Mouse (Mus musculus): ENCODE measurements around the gene D630036H23Rik. TPM values are rescaled to one million over a fixed set of nuclear protein-coding genes. Genes with fewer than 3 reads are reported as not detected.

The D630036H23Rik gene
- total RNA-seq (2021), result 1 to 10 TPM; 2.4 TPM

- peak; percentile 75 to 86 for DNase-seq (ENCODE audit: extremely low spot score in 1 of 2, low spot score in 1 of 2)
Measured at GRCm38 (mm10) chr12:36381441-36382340, at the start of gene D630036H23Rik, which contains the start of gene Ispd. D630036H23Rik (minus strand) TSS chr12:36382181. Ispd (plus strand) TSS chr12:36381450.

- no peak for DNase-seq (ENCODE audit: extremely low spot score in 1 of 2, low spot score in 1 of 2)
Measured at GRCm38 (mm10) chr12:36426163-36427045, 44.4 kb upstream of the D630036H23Rik start.

GRCm38 (mm10) chr12:36425258-36425657 lies 43.3 kb upstream of the D630036H23Rik start:
- DNase-seq (ENCODE audit: extremely low spot score in 1 of 2, low spot score in 1 of 2), result no peak

GRCm38 (mm10) chr12:36423677-36424076 lies 41.7 kb upstream of the D630036H23Rik start:
- no peak for DNase-seq (ENCODE audit: extremely low spot score in 1 of 2, low spot score in 1 of 2)

GRCm38 (mm10) chr12:36395115-36395514 lies 13.1 kb upstream of the D630036H23Rik start:
- no peak for DNase-seq (ENCODE audit: extremely low spot score in 1 of 2, low spot score in 1 of 2)

- DNase-seq (ENCODE audit: extremely low spot score in 1 of 2, low spot score in 1 of 2), result no peak
Measured at GRCm38 (mm10) chr12:36386991-36387390, 5.0 kb upstream of the D630036H23Rik start.

GRCm38 (mm10) chr12:36385386-36385785 lies 3.4 kb upstream of the D630036H23Rik start:
- DNase-seq (ENCODE audit: extremely low spot score in 1 of 2, low spot score in 1 of 2), result no peak

- no peak for DNase-seq (ENCODE audit: extremely low spot score in 1 of 2, low spot score in 1 of 2)
Measured at GRCm38 (mm10) chr12:36380806-36381205, 1.2 kb downstream of the D630036H23Rik start.

GRCm38 (mm10) chr12:36380254-36380653 lies 1.7 kb downstream of the D630036H23Rik start:
- DNase-seq (ENCODE audit: extremely low spot score in 1 of 2, low spot score in 1 of 2), result no peak

- peak in 1 of 2 experiments; percentile 10 for DNase-seq (ENCODE audit: extremely low spot score in 1 of 2, low spot score in 1 of 2)
Measured at GRCm38 (mm10) chr12:36376391-36376790, 5.6 kb downstream of the D630036H23Rik start.

- DNase-seq (ENCODE audit: extremely low spot score in 1 of 2, low spot score in 1 of 2), result no peak
Measured at GRCm38 (mm10) chr12:36373237-36373998, 8.6 kb downstream of the D630036H23Rik start.

GRCm38 (mm10) chr12:36364013-36364412 lies 18.0 kb downstream of the D630036H23Rik start:
- no peak for DNase-seq (ENCODE audit: extremely low spot score in 1 of 2, low spot score in 1 of 2)

GRCm38 (mm10) chr12:36360693-36361092 lies 21.3 kb downstream of the D630036H23Rik start:
- no peak for DNase-seq (ENCODE audit: extremely low spot score in 1 of 2, low spot score in 1 of 2)

- DNase-seq (ENCODE audit: extremely low spot score in 1 of 2, low spot score in 1 of 2), result no peak
Measured at GRCm38 (mm10) chr12:36360064-36360463, 21.9 kb downstream of the D630036H23Rik start.

GRCm38 (mm10) chr12:36344131-36344530 lies 37.9 kb downstream of the D630036H23Rik start:
- no peak for DNase-seq (ENCODE audit: extremely low spot score in 1 of 2, low spot score in 1 of 2)

- no peak for DNase-seq (ENCODE audit: extremely low spot score in 1 of 2, low spot score in 1 of 2)
Measured at GRCm38 (mm10) chr12:36333837-36334281, 48.1 kb downstream of the D630036H23Rik start.

GRCm38 (mm10) chr12:36332676-36333075 lies 49.3 kb downstream of the D630036H23Rik start:
- DNase-seq (ENCODE audit: extremely low spot score in 1 of 2, low spot score in 1 of 2), result no peak
